Mouse (Mus musculus) ES-E14 (cell line): Measurements from ENCODE around the gene Tmed11. TPM values are rescaled to one million over a fixed set of nuclear protein-coding genes. Genes with fewer than 3 reads are reported as not detected.
"Not testable (repeated sequence)": the region's sequence is repeated elsewhere in the genome, so short reads cannot be mapped to it uniquely, and the experiment has no call there.

Experiments
- DNase-seq: peaks from one replicate; pipeline ENCODE4 v3.0.0-alpha.2; 2013; ENCODE audit warnings: low read depth, low spot score
- H3K27ac ChIP-seq: 2 replicates; pipeline ENCODE4 v1.5.1; 2012; ENCODE audit warnings: low read depth, mild to moderate bottlenecking, low read length, moderate library complexity, mixed read lengths; ENCODE audit not compliant: poor library complexity, insufficient read depth, severe bottlenecking
- H3K36me3 ChIP-seq: 2 replicates; pipeline ENCODE4 v1.6.1; 2012; ENCODE audit warnings: mild to moderate bottlenecking, low read length, moderate library complexity, mixed read lengths; ENCODE audit not compliant: control insufficient read depth, poor library complexity, insufficient read depth, severe bottlenecking
- H3K4me1 ChIP-seq, 2 experiments: fragments of 150-350 bp in 1 of 2; sonication (generic) in 1 of 2; 2 replicates each; pipeline ENCODE4 v1.6.1; 2012; ENCODE audit warnings: low read length in 2 of 2, mild to moderate bottlenecking in 1 of 2, mixed read lengths in 1 of 2; ENCODE audit not compliant: control insufficient read depth in 2 of 2, insufficient read depth in 2 of 2, poor library complexity in 1 of 2
- H3K4me3 ChIP-seq, 2 experiments: fragments of 150-350 bp in 1 of 2; sonication (generic) in 1 of 2; 2 replicates each; pipeline ENCODE4 v1.5.1; 2012; ENCODE audit warnings: low read length in 2 of 2, low read depth in 1 of 2, mild to moderate bottlenecking in 1 of 2, mixed read lengths in 1 of 2; ENCODE audit not compliant: insufficient read depth in 1 of 2, poor library complexity in 1 of 2, severe bottlenecking in 1 of 2
- H3K9ac ChIP-seq: 2 replicates; pipeline ENCODE4 v1.6.1; 2012; ENCODE audit warnings: low read depth, mild to moderate bottlenecking, low read length, mixed read lengths; ENCODE audit not compliant: poor library complexity, insufficient read depth, severe bottlenecking
- H3K9me3 ChIP-seq: fragments of 150-350 bp; sonication (generic); 2 replicates; pipeline ENCODE4 v1.6.1; 2012; ENCODE audit warnings: low read depth, mild to moderate bottlenecking, low read length; ENCODE audit not compliant: control insufficient read depth, insufficient read depth
- CHD2 ChIP-seq: IDR thresholded peaks from 2 replicates; pipeline ENCODE4 v1.6.1; 2014; ENCODE audit warnings: mild to moderate bottlenecking, low read depth, low read length, inconsistent platforms
- HCFC1 ChIP-seq: IDR thresholded peaks from 2 replicates; pipeline ENCODE4 v1.6.1; 2012; ENCODE audit warnings: low read length, inconsistent platforms, borderline replicate concordance; ENCODE audit not compliant: insufficient read depth
- MAFK ChIP-seq: IDR thresholded peaks from 2 replicates; pipeline ENCODE4 v1.6.1; 2014; ENCODE audit warnings: mild to moderate bottlenecking, low read depth, low read length, inconsistent platforms; ENCODE audit not compliant: insufficient read depth
- ZC3H11A ChIP-seq: IDR thresholded peaks from 2 replicates; pipeline ENCODE4 v1.6.1; 2012; ENCODE audit warnings: low read depth, mild to moderate bottlenecking, inconsistent platforms, low read length, borderline replicate concordance
- ZNF384 ChIP-seq: IDR thresholded peaks from 2 replicates; pipeline ENCODE4 v1.6.1; 2012; ENCODE audit warnings: low read depth, low read length, inconsistent platforms
- in situ Hi-C, 2 experiments: fragments of 600-800 bp; cut with MboI; formaldehyde crosslinking; loops; one replicate each; pipeline ENCODE4 v1.15.1; 2025; ENCODE audit warnings: low sequenced_read_pairs in 2 of 2, inconsistent platforms in 1 of 2; ENCODE audit not compliant: unreplicated experiment in 2 of 2
- total RNA-seq: library from RNA; depleted of rRNA; stranded (reverse); fragments of 300-350 nt; gene quantifications from 2 replicates; pipeline ENCODE4 v1.2.3, GENCODE M21; 2012; rRNA removed

Gene Tmed11
- not detected in 2 replicates for total RNA-seq

- H3K9ac ChIP-seq, DNase-seq, H3K9me3 ChIP-seq, H3K4me3 ChIP-seq, H3K4me1 ChIP-seq, H3K27ac ChIP-seq, in situ Hi-C loops, H3K36me3 ChIP-seq: not testable (repeated sequence)
These were observed at the start of gene Tmed11 for GRCm38 (mm10) chr5:108795263-108795662. Gene Tmed11, minus strand, starts transcription at chr5:108795363.

GRCm38 (mm10) chr5:108836156-108836555 is 41.0 kb upstream of the Tmed11 start:
- no peak overlapping the region for H3K9ac ChIP-seq
- H3K4me1 ChIP-seq, result no peaks in the 10 kb centered on the region
- TF ChIP-seq ZNF384 (no peak), ZC3H11A (0 out of 2 replicates have a peak, but pooled peaks have one; percentile 13), CHD2 (no peak)
- peak; percentile 59 for DNase-seq
- no peak overlapping the region for H3K4me3 ChIP-seq
- in situ Hi-C loops, result no loop called here
- no peaks in the 10 kb centered on the region for H3K36me3 ChIP-seq
- H3K27ac ChIP-seq, result no peak overlapping the region
- no peaks in the 10 kb centered on the region for H3K9me3 ChIP-seq

- Histone ChIP-seq H3K36me3 (no peaks in the 10 kb centered on the region), H3K9ac (no peak overlapping the region), H3K27ac (no peak overlapping the region), H3K4me1 (no peaks in the 10 kb centered on the region), H3K4me3 (no peak overlapping the region), H3K9me3 (no peaks in the 10 kb centered on the region)
- DNase-seq, result no peak
- no peak for TF ChIP-seq ZNF384
- no peak for TF ChIP-seq ZC3H11A
- TF ChIP-seq CHD2, result no peak
- TF ChIP-seq MAFK, result no peak
- no peak for TF ChIP-seq HCFC1
- in situ Hi-C loops, result no loop called here
These were observed 28.1 kb upstream of the Tmed11 start for GRCm38 (mm10) chr5:108823276-108823675.

DNA sequence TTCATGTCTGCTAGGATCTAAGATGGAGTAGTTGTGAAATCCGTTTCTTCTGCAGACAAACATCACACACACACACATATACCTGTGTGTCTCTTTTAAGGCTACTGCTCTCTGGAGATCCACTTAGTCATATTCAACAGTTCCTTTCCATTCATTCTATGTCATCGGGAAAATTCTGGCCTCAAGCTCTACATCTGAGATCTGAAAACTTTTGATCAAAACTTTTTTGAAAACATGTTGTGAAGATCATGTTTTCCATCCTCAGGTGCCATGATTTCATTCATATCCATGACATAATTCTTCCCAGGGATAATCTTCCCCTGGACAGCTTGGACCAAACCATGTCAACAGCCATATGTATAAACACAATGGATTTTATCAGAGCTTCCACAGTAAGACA is 13.6 kb upstream of the Tmed11 start, which contains the start of gene Vmn2r8:
Gene Vmn2r8 (minus strand): TSS at position 101 of the 400 bp plus-strand sequence.
- in situ Hi-C loops, result not testable (repeated sequence)

DNA sequence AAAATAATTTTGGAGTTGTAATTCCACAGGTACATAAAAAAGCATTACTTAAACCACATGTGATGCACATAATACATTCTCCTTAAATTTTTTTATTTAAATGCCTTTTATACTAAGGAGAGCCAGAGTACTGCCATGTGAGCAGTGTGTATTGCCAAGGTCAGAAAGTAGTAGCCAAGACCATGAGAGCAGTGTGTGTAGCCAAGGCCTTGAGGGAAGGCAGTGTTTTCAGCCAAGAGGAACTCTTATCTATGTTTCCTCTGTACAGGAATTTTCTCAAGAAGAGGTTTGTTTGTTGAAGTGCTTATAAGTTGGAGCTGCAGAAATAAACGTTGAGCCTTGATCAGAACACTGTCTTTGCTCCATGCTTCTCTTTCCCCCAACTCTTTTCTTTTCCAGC is 8.5 kb upstream of the Tmed11 start:
- Histone ChIP-seq H3K4me1 (no peaks in the 10 kb centered on the region), H3K4me3 (no peak overlapping the region), H3K9ac (no peak overlapping the region), H3K36me3 (no peaks in the 10 kb centered on the region), H3K27ac (no peak overlapping the region), H3K9me3 (no peaks in the 10 kb centered on the region)
- in situ Hi-C loops, result no loop called here
- DNase-seq, result no peak
- no peak for TF ChIP-seq ZNF384
- no peak for TF ChIP-seq MAFK
- no peak for TF ChIP-seq HCFC1
- no peak for TF ChIP-seq CHD2
- no peak for TF ChIP-seq ZC3H11A

More for the DNA sequence above, 13.6 kb upstream of the Tmed11 start, which contains the start of gene Vmn2r8:
- not testable (repeated sequence) for H3K27ac ChIP-seq, H3K36me3 ChIP-seq, H3K9me3 ChIP-seq, H3K4me1 ChIP-seq, H3K4me3 ChIP-seq, H3K9ac ChIP-seq, DNase-seq

DNA sequence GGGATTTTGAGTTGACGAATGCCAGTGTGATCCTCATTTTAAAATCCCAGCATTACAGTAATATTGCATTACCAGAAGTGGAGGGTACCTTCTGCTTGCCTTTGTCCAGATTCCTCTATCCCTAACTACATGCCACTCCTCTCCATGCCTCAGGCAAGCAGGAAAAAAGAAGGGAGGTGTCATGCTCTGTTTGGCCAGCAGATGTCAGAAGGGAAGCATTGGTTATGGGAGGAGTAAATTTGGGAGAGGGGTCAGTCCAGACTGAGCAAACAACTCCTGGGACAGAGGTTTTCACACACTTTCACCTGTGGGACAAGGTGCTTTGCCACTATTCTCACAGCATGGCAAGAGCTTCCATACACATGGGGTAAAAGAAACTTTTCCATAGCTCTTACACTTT is 4.8 kb downstream of the Tmed11 start:
- H3K4me1 ChIP-seq, H3K36me3 ChIP-seq, H3K4me3 ChIP-seq, H3K9ac ChIP-seq, H3K9me3 ChIP-seq, H3K27ac ChIP-seq, in situ Hi-C loops: not testable (repeated sequence)
- DNase-seq, result peak; percentile 33
